In genomic region chr1:45837736-45838135, GRCm38 (mm10) we compare ENCODE assay signal across 9 mouse cellular contexts. TPM values are rescaled to one million over a fixed set of nuclear protein-coding genes. Genes with fewer than 3 reads are reported as not detected.
DNase-seq lines count a peak whose midpoint lies in the region; ATAC-seq lines count a peak whose summit lies in the region.
"Had no signal": no experiment of that assay in that cellular context is flagged by ENCODE, and none has a peak within 500 bp of the region (broad histone marks: within the 10 kb centered on the region; RNA-seq: fewer than 3 reads in every experiment).

No protein-coding gene starts in this region.

- H3K9ac ChIP-seq in hindbrain, embryonic 14.5 days, result no peak overlapping the region
- H3K9ac ChIP-seq: neural tube, embryonic 13.5 days had no signal

- H3K4me3 ChIP-seq in hindbrain, embryonic 14.5 days (replicated peaks; ENCODE audit: low read length), result no peak overlapping the region
- no peak overlapping the region for H3K4me3 ChIP-seq in hindbrain, embryonic 10.5 days
- H3K4me3 ChIP-seq: neural tube, embryonic 13.5 days had no signal

- DNase-seq in hindbrain, embryonic 14.5 days (ENCODE audit: low spot score), result peak; percentile 38
- no peak for DNase-seq in hindbrain, embryonic 10.5 days (ENCODE audit: low spot score)
- peak; percentile 63 for DNase-seq in cerebellum, adult 8-10 months
- peak; percentile 77 to 81 for DNase-seq in heart, adult 9 months (ENCODE audit: low spot score in 2 of 2)
- peak; percentile 62 to 76 for DNase-seq in kidney, postnatal 4 days
- peak; percentile 55 for DNase-seq in lung, postnatal 25 days (ENCODE audit: low spot score)
- DNase-seq in urinary bladder, adult 2 months (ENCODE audit: low spot score), result peak; percentile 21
- no peak for DNase-seq in thymus, postnatal 14 days

- WGBS in hindbrain, embryonic 14.5 days, result 82% methylated on average over 4 of the region's 4 CpGs
- WGBS in hindbrain, embryonic 10.5 days, result 92% methylated on average over 4 of the region's 4 CpGs

- no peaks in the 10 kb centered on the region for H3K4me1 ChIP-seq in hindbrain, embryonic 14.5 days (replicated peaks; ENCODE audit: control insufficient read depth, insufficient read depth, low read length)
- H3K4me1 ChIP-seq in hindbrain, embryonic 10.5 days (replicated peaks), result no peaks in the 10 kb centered on the region
- H3K4me1 ChIP-seq: neural tube, embryonic 13.5 days had no signal

- peak; percentile 34; the same call in 1 of the 2 replicates for ATAC-seq in hindbrain, embryonic 14.5 days (ENCODE audit: low FRiP score)

- H3K36me3 ChIP-seq in hindbrain, embryonic 14.5 days (replicated peaks; ENCODE audit: control insufficient read depth, insufficient read depth), result no peaks in the 10 kb centered on the region
- no peaks in the 10 kb centered on the region for H3K36me3 ChIP-seq in hindbrain, embryonic 10.5 days
- H3K36me3 ChIP-seq: neural tube, embryonic 13.5 days had no signal

- H3K9me3 ChIP-seq in hindbrain, embryonic 14.5 days (ENCODE audit: control insufficient read depth, low read length), result no peaks in the 10 kb centered on the region
- no peaks in the 10 kb centered on the region for H3K9me3 ChIP-seq in hindbrain, embryonic 10.5 days
- H3K9me3 ChIP-seq: neural tube, embryonic 13.5 days had no signal

- H3K27ac ChIP-seq in hindbrain, embryonic 14.5 days, result no peak overlapping the region
- no peak overlapping the region for H3K27ac ChIP-seq in hindbrain, embryonic 10.5 days
- H3K27ac ChIP-seq: neural tube, embryonic 13.5 days had no signal

- no peaks in the 10 kb centered on the region for H3K27me3 ChIP-seq in hindbrain, embryonic 14.5 days (ENCODE audit: control insufficient read depth, insufficient read depth, low read length)
- H3K27me3 ChIP-seq in hindbrain, embryonic 10.5 days (ENCODE audit: insufficient read depth, poor library complexity, severe bottlenecking), result no peaks in the 10 kb centered on the region
- H3K27me3 ChIP-seq: neural tube, embryonic 13.5 days had no signal

- no peak overlapping the region for H3K4me2 ChIP-seq in hindbrain, embryonic 14.5 days (replicated peaks)
- H3K4me2 ChIP-seq: neural tube, embryonic 13.5 days had no signal

RNA-seq across cellular contexts. Expression of gene Wdr75, which starts 42.8 kb away (rescaled TPM):
- polyA plus RNA-seq in hindbrain, embryonic 14.5 days (2014; fragmentation: Nextera tagmentation; extraction: Ambion mirVana), result 51.6 and 53.8 TPM in 2 replicates
- 65.7 and 87.6 TPM in 2 replicates for polyA plus RNA-seq in hindbrain, embryonic 10.5 days (2016; fragmentation: Nextera tagmentation; extraction: Ambion mirVana)
- polyA plus RNA-seq in urinary bladder, adult 2 months (2012; rRNA removed), result 28.7 and 29.6 TPM in 2 replicates

RNA-seq across cellular contexts. Expression of gene Gm5269, which starts 52.3 kb away (rescaled TPM):
- polyA plus RNA-seq in hindbrain, embryonic 14.5 days (2014; fragmentation: Nextera tagmentation; extraction: Ambion mirVana), result not detected in 2 replicates
- not detected in 2 replicates for polyA plus RNA-seq in hindbrain, embryonic 10.5 days (2016; fragmentation: Nextera tagmentation; extraction: Ambion mirVana)
- not detected in 2 replicates for polyA plus RNA-seq in urinary bladder, adult 2 months (2012; rRNA removed)
- polyA plus RNA-seq: neural tube, embryonic 13.5 days had no signal

Comparison
In these comparisons a context has a peak if more than half of its experiments do, and no peak if none do; other contexts are left out.
1. DNase-seq: peak in hindbrain, embryonic 14.5 days (single experiment), cerebellum, adult 8-10 months (single experiment), heart, adult 9 months (2 of 2), kidney, postnatal 4 days (2 of 2), lung, postnatal 25 days (single experiment) and urinary bladder, adult 2 months (single experiment); none in hindbrain, embryonic 10.5 days (single experiment) and thymus, postnatal 14 days (single experiment).